Mouse (Mus musculus): ENCODE data around the gene Pfdn6. TPM values are rescaled to one million over a fixed set of nuclear protein-coding genes. Genes with fewer than 3 reads are reported as not detected.

Gene Pfdn6
- polyA plus RNA-seq, 1 experiment = 135 TPM

- peaks cover 16% of the 10 kb centered on the region for H3K4me1 ChIP-seq (ENCODE audit: control insufficient read depth, insufficient read depth, low read length)
Observed at GRCm38 (mm10) chr17:33950131-33950625, 10.0 kb upstream of the Pfdn6 start.

GRCm38 (mm10) chr17:33948905-33949537 is 8.9 kb upstream of the Pfdn6 start:
- H3K4me3 ChIP-seq (replicated peaks; ENCODE audit: insufficient read depth, low read depth, low read length) = no peak overlapping the region
- DNase-seq = no peak
- WGBS = 82% methylated on average over 19 of the region's 19 CpGs
- H3K27ac ChIP-seq (ENCODE audit: insufficient read depth, low read length) = no peak overlapping the region
- TF ChIP-seq POLR2A (IDR thresholded peaks at IDR 0.05; ENCODE audit: borderline replicate concordance, insufficient read depth, low read length) = no peak
- no peak for TF ChIP-seq CTCF (IDR thresholded peaks at IDR 0.05; ENCODE audit: borderline replicate concordance, insufficient read depth, low read depth, low read length)
- peaks cover 16% of the 10 kb centered on the region for H3K4me1 ChIP-seq (ENCODE audit: control insufficient read depth, insufficient read depth, low read length)
- no peaks in the 10 kb centered on the region for H3K27me3 ChIP-seq (ENCODE audit: control insufficient read depth, insufficient read depth, low read length)

More at GRCm38 (mm10) chr17:33950131-33950625, 10.0 kb upstream of the Pfdn6 start:
- peak overlapping the region; percentile 71 for H3K4me3 ChIP-seq (replicated peaks; ENCODE audit: insufficient read depth, low read depth, low read length)
- 54% methylated on average over 10 of the region's 10 CpGs for WGBS
- no peaks in the 10 kb centered on the region for H3K27me3 ChIP-seq (ENCODE audit: control insufficient read depth, insufficient read depth, low read length)
- H3K27ac ChIP-seq (ENCODE audit: insufficient read depth, low read length) = peak overlapping the region; percentile 30
- DNase-seq = no peak
- TF ChIP-seq POLR2A (IDR thresholded peaks at IDR 0.05; ENCODE audit: borderline replicate concordance, insufficient read depth, low read length) (no peak), CTCF (IDR thresholded peaks at IDR 0.05; ENCODE audit: borderline replicate concordance, insufficient read depth, low read depth, low read length) (no peak)

GRCm38 (mm10) chr17:33948090-33948904 is 8.2 kb upstream of the Pfdn6 start:
- no peak overlapping the region for H3K27ac ChIP-seq (ENCODE audit: insufficient read depth, low read length)

GRCm38 (mm10) chr17:33947430-33948089 is 7.4 kb upstream of the Pfdn6 start:
- H3K27ac ChIP-seq (ENCODE audit: insufficient read depth, low read length) = no peak overlapping the region
- H3K4me1 ChIP-seq (ENCODE audit: control insufficient read depth, insufficient read depth, low read length) = peaks cover 16% of the 10 kb centered on the region
- 76% methylated on average over 10 of the region's 10 CpGs for WGBS
- DNase-seq = no peak
- no peak overlapping the region for H3K4me3 ChIP-seq (replicated peaks; ENCODE audit: insufficient read depth, low read depth, low read length)
- no peak for TF ChIP-seq POLR2A (IDR thresholded peaks at IDR 0.05; ENCODE audit: borderline replicate concordance, insufficient read depth, low read length)
- TF ChIP-seq CTCF (IDR thresholded peaks at IDR 0.05; ENCODE audit: borderline replicate concordance, insufficient read depth, low read depth, low read length) = no peak
- H3K27me3 ChIP-seq (ENCODE audit: control insufficient read depth, insufficient read depth, low read length) = no peaks in the 10 kb centered on the region

More at GRCm38 (mm10) chr17:33948090-33948904, 8.2 kb upstream of the Pfdn6 start:
- no peak for DNase-seq
- TF ChIP-seq POLR2A (IDR thresholded peaks at IDR 0.05; ENCODE audit: borderline replicate concordance, insufficient read depth, low read length) (no peak), CTCF (IDR thresholded peaks at IDR 0.05; ENCODE audit: borderline replicate concordance, insufficient read depth, low read depth, low read length) (no peak)
- H3K4me3 ChIP-seq (replicated peaks; ENCODE audit: insufficient read depth, low read depth, low read length) = no peak overlapping the region
- WGBS = 78% methylated on average over 22 of the region's 22 CpGs
- H3K27me3 ChIP-seq (ENCODE audit: control insufficient read depth, insufficient read depth, low read length) = no peaks in the 10 kb centered on the region
- H3K4me1 ChIP-seq (ENCODE audit: control insufficient read depth, insufficient read depth, low read length) = peaks cover 16% of the 10 kb centered on the region

GRCm38 (mm10) chr17:33943454-33943853 is 3.3 kb upstream of the Pfdn6 start:
- TF ChIP-seq POLR2A (IDR thresholded peaks at IDR 0.05; ENCODE audit: borderline replicate concordance, insufficient read depth, low read length) (no peak), CTCF (IDR thresholded peaks at IDR 0.05; ENCODE audit: borderline replicate concordance, insufficient read depth, low read depth, low read length) (no peak)
- 88% methylated on average over 15 of the region's 15 CpGs for WGBS
- no peaks in the 10 kb centered on the region for H3K27me3 ChIP-seq (ENCODE audit: control insufficient read depth, insufficient read depth, low read length)
- no peak for DNase-seq
- H3K27ac ChIP-seq (ENCODE audit: insufficient read depth, low read length) = no peak overlapping the region
- peaks cover 5% of the 10 kb centered on the region; the same call in 1 of the 2 replicates for H3K4me1 ChIP-seq (ENCODE audit: control insufficient read depth, insufficient read depth, low read length)
- no peak overlapping the region for H3K4me3 ChIP-seq (replicated peaks; ENCODE audit: insufficient read depth, low read depth, low read length)

GRCm38 (mm10) chr17:33941381-33941780 is 1.2 kb upstream of the Pfdn6 start:
- Histone ChIP-seq H3K4me1 (ENCODE audit: control insufficient read depth, insufficient read depth, low read length) (peaks cover 5% of the 10 kb centered on the region; the same call in 1 of the 2 replicates), H3K27ac (ENCODE audit: insufficient read depth, low read length) (no peak overlapping the region), H3K4me3 (replicated peaks; ENCODE audit: insufficient read depth, low read depth, low read length) (peak overlapping the region; percentile 91), H3K27me3 (ENCODE audit: control insufficient read depth, insufficient read depth, low read length) (no peaks in the 10 kb centered on the region)
- 58% methylated on average over 19 of the region's 19 CpGs for WGBS
- no peak for DNase-seq
- no peak for TF ChIP-seq CTCF (IDR thresholded peaks at IDR 0.05; ENCODE audit: borderline replicate concordance, insufficient read depth, low read depth, low read length)
- no peak for TF ChIP-seq POLR2A (IDR thresholded peaks at IDR 0.05; ENCODE audit: borderline replicate concordance, insufficient read depth, low read length)

GRCm38 (mm10) chr17:33940981-33941380 is 838 bp upstream of the Pfdn6 start:
- DNase-seq = no peak
- H3K4me3 ChIP-seq (replicated peaks; ENCODE audit: insufficient read depth, low read depth, low read length) = peak overlapping the region; percentile 91
- peaks cover 5% of the 10 kb centered on the region; the same call in 1 of the 2 replicates for H3K4me1 ChIP-seq (ENCODE audit: control insufficient read depth, insufficient read depth, low read length)
- no peaks in the 10 kb centered on the region for H3K27me3 ChIP-seq (ENCODE audit: control insufficient read depth, insufficient read depth, low read length)
- 3% methylated on average over 26 of the region's 26 CpGs for WGBS
- no peak overlapping the region for H3K27ac ChIP-seq (ENCODE audit: insufficient read depth, low read length)
- TF ChIP-seq POLR2A (IDR thresholded peaks at IDR 0.05; ENCODE audit: borderline replicate concordance, insufficient read depth, low read length) (no peak), CTCF (IDR thresholded peaks at IDR 0.05; ENCODE audit: borderline replicate concordance, insufficient read depth, low read depth, low read length) (no peak)
